Mouse (Mus musculus) intestine, embryonic 16.5 days (tissue): ENCODE data around the gene Cops6. TPM values are rescaled to one million over a fixed set of nuclear protein-coding genes. Genes with fewer than 3 reads are reported as not detected.

Source experiments
- ATAC-seq: fragments of 200-750 bp; cut with Nextera tagmentation; 2 replicates; pipeline ENCODE4 v1.8.0; 2017; ENCODE audit warnings: moderate TSS enrichment, moderate library complexity
- H3K27ac ChIP-seq: fragments of 300-500 bp; sonication (generic); 2 replicates; pipeline ENCODE4 v1.5.1; 2014; ENCODE audit warnings: mild to moderate bottlenecking, low read length
- H3K27me3 ChIP-seq: fragments of 300-500 bp; sonication (generic); replicated peaks from 2 replicates; pipeline ENCODE4 v1.6.1; 2014; ENCODE audit warnings: low read length, control low read depth, mixed read lengths; ENCODE audit not compliant: control insufficient read depth, insufficient read depth
- H3K36me3 ChIP-seq: fragments of 300-500 bp; sonication (generic); 2 replicates; pipeline ENCODE4 v1.6.1; 2014; ENCODE audit warnings: low read length, control low read depth; ENCODE audit not compliant: control insufficient read depth, insufficient read depth
- H3K4me1 ChIP-seq: fragments of 300-500 bp; sonication (generic); 2 replicates; pipeline ENCODE4 v1.6.1; 2014; ENCODE audit warnings: low read length, control low read depth, mixed read lengths; ENCODE audit not compliant: control insufficient read depth, insufficient read depth
- H3K4me2 ChIP-seq: fragments of 300-500 bp; sonication (generic); 2 replicates; pipeline ENCODE4 v1.6.1; 2014; ENCODE audit warnings: low read depth, low read length, control low read depth
- H3K4me3 ChIP-seq: fragments of 300-500 bp; sonication (generic); 2 replicates; pipeline ENCODE4 v1.5.1; 2014; ENCODE audit warnings: mild to moderate bottlenecking, low read length
- H3K9ac ChIP-seq: fragments of 300-500 bp; sonication (generic); 2 replicates; pipeline ENCODE4 v1.6.1; 2014; ENCODE audit warnings: low read depth, low read length
- H3K9me3 ChIP-seq: fragments of 300-500 bp; sonication (generic); 2 replicates; pipeline ENCODE4 v1.6.1; 2016; ENCODE audit warnings: low read length, control low read depth; ENCODE audit not compliant: control insufficient read depth
- WGBS: fragments of 180-500 bp; shearing (Covaris S2); extraction: QIAGEN DNeasy Blood & Tissue Kit; methylation state at CpG from one replicate; pipeline ENCODE4 v1.1.7; 2014; 5-methylcytosine and 5-hydroxymethylcytosine counted together
- polyA plus RNA-seq: library from polyadenylated mRNA; unstranded; fragments of >200 nt; fragmentation: Nextera tagmentation; extraction: Ambion mirVana; gene quantifications from 2 replicates; pipeline ENCODE4 v1.2.1, GENCODE M21; 2015

Cops6 gene
- polyA plus RNA-seq, 1 experiment from 2014 or later: 303 TPM

DNA sequence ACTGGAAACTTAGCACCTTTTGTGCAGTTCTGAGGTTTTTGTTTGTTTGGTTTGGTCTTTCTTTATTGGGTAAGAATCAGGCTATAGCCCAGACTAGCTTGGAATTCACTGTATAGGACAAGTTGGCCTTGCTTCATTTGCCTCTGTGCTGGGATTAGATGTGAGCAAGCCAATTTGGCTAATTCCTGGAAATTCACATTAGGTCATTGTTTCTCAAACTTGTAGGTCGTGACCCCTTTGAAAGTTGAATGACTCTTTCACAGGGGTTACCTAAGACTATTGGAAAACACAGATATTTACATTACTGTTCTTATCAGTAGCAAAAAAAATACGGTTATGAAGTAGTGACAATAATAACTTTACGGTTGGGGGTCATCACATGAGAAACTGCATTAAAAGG, 6.5 kb upstream of the Cops6 start:
- H3K4me3 ChIP-seq: peak overlapping the region; percentile 85
- no peak overlapping the region for H3K9ac ChIP-seq
- no peak for ATAC-seq
- no peaks in the 10 kb centered on the region for H3K27me3 ChIP-seq
- H3K9me3 ChIP-seq: no peaks in the 10 kb centered on the region
- 67% methylated on average over 3 of the region's 3 CpGs for WGBS
- no peak overlapping the region for H3K27ac ChIP-seq
- H3K4me1 ChIP-seq: peaks cover 3% of the 10 kb centered on the region
- peaks cover 4% of the 10 kb centered on the region; the same call in 1 of the 2 replicates for H3K36me3 ChIP-seq
- peak overlapping the region; percentile 80 for H3K4me2 ChIP-seq

- peak; percentile 98 for ATAC-seq
- H3K36me3 ChIP-seq: peaks cover 4% of the 10 kb centered on the region; the same call in 1 of the 2 replicates
- peak within 1 kb of the TSS; percentile 80 for H3K4me2 ChIP-seq
- no peaks in the 10 kb centered on the region for H3K27me3 ChIP-seq
- H3K4me1 ChIP-seq: peaks cover 5% of the 10 kb centered on the region
- no peaks in the 10 kb centered on the region for H3K9me3 ChIP-seq
- H3K9ac ChIP-seq: peak within 1 kb of the TSS; percentile 92
- H3K27ac ChIP-seq: peak within 1 kb of the TSS; percentile 91
- WGBS: under 1% methylated on average over 31 of the region's 31 CpGs
- H3K4me3 ChIP-seq: peak within 1 kb of the TSS; percentile 85
Measured at GRCm38 (mm10) chr5:138155443-138155976, 5.4 kb upstream of the Cops6 start, which contains the start of gene Zfp113. TSS of gene Zfp113 (minus strand) at chr5:138155744.

DNA sequence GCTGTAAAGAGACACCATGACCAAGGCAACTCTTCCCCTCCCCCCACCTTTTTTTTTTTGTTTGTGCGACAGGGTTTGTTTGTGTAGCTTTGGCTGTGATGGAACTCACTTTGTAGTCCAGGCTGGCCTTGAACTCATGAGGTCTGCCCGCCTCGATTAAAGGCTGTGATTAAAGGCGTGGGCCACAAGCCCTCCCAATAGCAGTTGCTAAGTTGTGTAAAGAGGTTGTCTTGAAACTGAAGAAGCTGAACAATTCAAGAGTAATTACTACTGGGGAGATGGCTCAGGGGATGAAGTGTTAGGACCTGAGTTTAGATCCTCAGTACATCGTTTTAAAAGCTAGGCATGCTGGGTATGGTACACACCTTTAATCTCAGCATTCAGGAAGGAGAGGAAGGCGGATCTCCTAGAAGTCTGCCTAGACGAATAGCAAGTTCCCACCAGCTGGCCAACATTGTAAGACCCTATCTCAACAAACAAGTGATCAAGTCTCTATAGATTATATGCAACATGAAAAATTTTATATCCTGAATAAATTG, 578 bp upstream of the Cops6 start:
- Histone ChIP-seq H3K4me1 (peaks cover 12% of the 10 kb centered on the region), H3K27me3 (no peaks in the 10 kb centered on the region), H3K36me3 (peaks cover 8% of the 10 kb centered on the region), H3K4me3 (peak overlapping the region; percentile 74), H3K27ac (peak overlapping the region; percentile 51; the same call in 1 of the 2 replicates), H3K9ac (peak overlapping the region; percentile 91), H3K9me3 (no peaks in the 10 kb centered on the region), H3K4me2 (peak overlapping the region; percentile 61)
- WGBS: 59% methylated on average over 7 of the region's 7 CpGs
- peak; percentile 22; the same call in 1 of the 2 replicates for ATAC-seq

GRCm38 (mm10) chr5:138163046-138163445, 2.2 kb downstream of the Cops6 start:
- WGBS: 65% methylated on average over 6 of the region's 6 CpGs
- ATAC-seq: no peak
- peaks cover 28% of the 10 kb centered on the region for H3K36me3 ChIP-seq

GRCm38 (mm10) chr5:138163610-138164009, 2.7 kb downstream of the Cops6 start:
- Histone ChIP-seq H3K4me1 (peaks cover 12% of the 10 kb centered on the region), H3K9me3 (no peaks in the 10 kb centered on the region), H3K4me2 (no peak overlapping the region), H3K4me3 (no peak overlapping the region), H3K27me3 (no peaks in the 10 kb centered on the region), H3K36me3 (peaks cover 28% of the 10 kb centered on the region), H3K27ac (no peak overlapping the region), H3K9ac (no peak overlapping the region)
- WGBS: 66% methylated on average over 10 of the region's 10 CpGs
- no peak for ATAC-seq

More at GRCm38 (mm10) chr5:138163046-138163445, 2.2 kb downstream of the Cops6 start:
- H3K9ac ChIP-seq: no peak overlapping the region; the same call in 1 of the 2 replicates
- no peaks in the 10 kb centered on the region for H3K27me3 ChIP-seq
- no peak overlapping the region for H3K4me2 ChIP-seq
- peaks cover 12% of the 10 kb centered on the region for H3K4me1 ChIP-seq
- H3K27ac ChIP-seq: no peak overlapping the region
- H3K9me3 ChIP-seq: no peaks in the 10 kb centered on the region
- no peak overlapping the region for H3K4me3 ChIP-seq

DNA sequence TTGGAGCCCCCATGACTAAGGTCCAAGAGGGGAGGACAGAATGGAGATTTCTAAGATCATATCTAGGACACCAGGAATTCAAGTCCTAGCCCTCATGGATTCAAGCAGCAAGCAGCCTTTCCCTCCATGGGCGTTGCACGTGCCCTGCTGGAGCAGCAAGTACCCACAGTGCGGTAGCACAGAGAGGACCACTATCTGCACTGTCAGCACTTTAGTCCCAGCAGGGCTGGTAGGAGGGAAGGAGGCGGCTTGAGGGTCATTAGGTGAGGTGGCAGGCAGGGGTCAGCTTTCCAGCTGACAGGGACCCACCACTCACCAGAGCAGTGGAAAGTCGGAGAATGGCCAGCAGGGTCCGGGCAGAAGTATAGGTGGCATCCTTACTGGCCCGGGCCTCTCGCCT, 4.7 kb downstream of the Cops6 start:
- no peak overlapping the region for H3K4me3 ChIP-seq
- no peak overlapping the region for H3K4me2 ChIP-seq
- H3K27ac ChIP-seq: no peak overlapping the region
- peaks cover 16% of the 10 kb centered on the region for H3K4me1 ChIP-seq
- H3K36me3 ChIP-seq: peaks cover 28% of the 10 kb centered on the region
- 84% methylated on average over 8 of the region's 8 CpGs for WGBS
- no peak overlapping the region for H3K9ac ChIP-seq
- H3K9me3 ChIP-seq: no peaks in the 10 kb centered on the region
- ATAC-seq: no peak
- no peaks in the 10 kb centered on the region for H3K27me3 ChIP-seq

- H3K27ac ChIP-seq: peak overlapping the region; percentile 96
- H3K9ac ChIP-seq: peak overlapping the region; percentile 80
- H3K4me3 ChIP-seq: peak overlapping the region; percentile 82
- H3K9me3 ChIP-seq: no peaks in the 10 kb centered on the region
- H3K36me3 ChIP-seq: peaks cover 19% of the 10 kb centered on the region
- H3K4me1 ChIP-seq: peaks cover 11% of the 10 kb centered on the region
- whole genome bisulfite sequencing: under 1% methylated on average over 47 of the region's 47 CpGs
- peak; percentile 89 for ATAC-seq
- H3K27me3 ChIP-seq: no peaks in the 10 kb centered on the region
- H3K4me2 ChIP-seq: peak overlapping the region; percentile 79
Measured at GRCm38 (mm10) chr5:138170936-138171561, 10.2 kb downstream of the Cops6 start.

DNA sequence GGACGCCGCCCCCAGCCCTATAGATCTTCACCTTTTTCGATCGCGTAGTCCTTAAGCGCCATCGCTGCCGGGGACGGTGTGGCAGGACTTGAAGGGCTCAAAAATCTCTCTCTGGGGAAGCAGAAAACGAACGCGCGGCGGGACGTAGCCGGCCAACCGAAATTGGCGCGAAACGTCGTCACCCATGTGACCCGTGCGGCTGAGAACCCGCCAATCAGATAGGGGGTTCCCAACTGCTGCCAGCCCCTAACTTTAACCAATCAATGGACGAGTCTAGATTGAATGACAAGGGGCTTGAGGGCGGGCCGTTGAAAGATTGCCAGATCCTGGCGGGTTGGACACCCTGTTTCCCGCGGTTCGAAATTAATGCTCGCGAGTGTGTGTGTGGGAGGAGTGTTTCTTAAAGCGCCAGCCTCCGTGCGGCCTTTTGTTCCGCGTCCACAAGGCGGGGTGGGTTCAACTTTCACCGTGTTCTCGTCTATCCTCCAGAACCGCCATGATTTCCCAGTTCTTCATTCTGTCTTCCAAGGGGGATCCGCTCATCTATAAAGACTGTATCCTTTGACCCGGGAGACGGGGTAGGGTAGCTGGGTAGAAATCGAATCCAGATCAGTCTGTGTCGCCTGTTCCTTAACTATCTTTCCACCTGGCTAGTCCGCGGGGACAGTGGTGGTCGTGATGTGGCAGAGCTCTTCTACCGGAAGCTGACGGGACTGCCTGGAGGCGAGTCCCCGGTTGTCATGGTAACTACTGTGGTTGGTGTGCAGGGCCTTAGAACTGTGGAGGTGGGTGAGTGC, 11.0 kb downstream of the Cops6 start, which contains the start of the genes Ap4m1 and Mcm7:
Ap4m1 (plus strand) TSS at position 308 of the 797 bp plus-strand sequence.
Mcm7 (minus strand) TSS at position 728 of the 797 bp plus-strand sequence.
- Histone ChIP-seq H3K9ac (peak within 1 kb of the TSS; percentile 80), H3K36me3 (peaks cover 11% of the 10 kb centered on the region), H3K9me3 (no peaks in the 10 kb centered on the region), H3K4me1 (peaks cover 11% of the 10 kb centered on the region), H3K27ac (peak within 1 kb of the TSS; percentile 96), H3K4me3 (peak within 1 kb of the TSS; percentile 82), H3K4me2 (peak within 1 kb of the TSS; percentile 79), H3K27me3 (no peaks in the 10 kb centered on the region)
- ATAC-seq: peak; percentile 90
- under 1% methylated on average over 54 of the region's 54 CpGs for WGBS

GRCm38 (mm10) chr5:138173217-138173616, 12.3 kb downstream of the Cops6 start:
- Histone ChIP-seq H3K4me3 (no peak overlapping the region), H3K4me2 (no peak overlapping the region), H3K36me3 (peaks cover 17% of the 10 kb centered on the region), H3K27ac (no peak overlapping the region), H3K4me1 (peaks cover 11% of the 10 kb centered on the region), H3K27me3 (no peaks in the 10 kb centered on the region), H3K9me3 (no peaks in the 10 kb centered on the region), H3K9ac (no peak overlapping the region)
- WGBS: 65% methylated on average over 3 of the region's 3 CpGs
- ATAC-seq: no peak
